Mouse (Mus musculus): ENCODE measurements around the gene Wipf1.

GRCm38 (mm10) chr2:73403385-73404013, 126.0 kb downstream of the Wipf1 start:
- TF ChIP-seq E2F4 (IDR thresholded peaks at IDR 0.05; ENCODE audit: insufficient read depth) (no peak), SRF (IDR thresholded peaks at IDR 0.05; ENCODE audit: control insufficient read depth, insufficient read length, low read depth) (no peak), POLR2A (IDR thresholded peaks at IDR 0.05; ENCODE audit: insufficient read length, low read depth) (no peak), MAX (IDR thresholded peaks at IDR 0.05; ENCODE audit: low read depth) (no peak), REST (IDR thresholded peaks at IDR 0.05; ENCODE audit: insufficient read depth, insufficient read length) (no peak), TCF3 (IDR thresholded peaks at IDR 0.05; ENCODE audit: insufficient read length, low read depth) (no peak), TCF12 (IDR thresholded peaks at IDR 0.05; ENCODE audit: insufficient read depth, poor library complexity, severe bottlenecking) (no peak), MYOD1 (IDR thresholded peaks at IDR 0.05; ENCODE audit: control insufficient read depth in 1 of 3, insufficient read length in 2 of 3, low read depth in 2 of 3) (no peak), CEBPB (IDR thresholded peaks at IDR 0.05; ENCODE audit: insufficient read depth, poor library complexity, severe bottlenecking) (no peak), USF1 (IDR thresholded peaks at IDR 0.05; ENCODE audit: low read depth) (no peak)
